Mouse (Mus musculus): ENCODE measurements at regions not wholly inside any gene's neighbourhood (a gene's known extent, or its start where the extent isn't known, plus 50 kb on each side); places are given as distances from the start of the nearest gene placed in this dataset.

DNA sequence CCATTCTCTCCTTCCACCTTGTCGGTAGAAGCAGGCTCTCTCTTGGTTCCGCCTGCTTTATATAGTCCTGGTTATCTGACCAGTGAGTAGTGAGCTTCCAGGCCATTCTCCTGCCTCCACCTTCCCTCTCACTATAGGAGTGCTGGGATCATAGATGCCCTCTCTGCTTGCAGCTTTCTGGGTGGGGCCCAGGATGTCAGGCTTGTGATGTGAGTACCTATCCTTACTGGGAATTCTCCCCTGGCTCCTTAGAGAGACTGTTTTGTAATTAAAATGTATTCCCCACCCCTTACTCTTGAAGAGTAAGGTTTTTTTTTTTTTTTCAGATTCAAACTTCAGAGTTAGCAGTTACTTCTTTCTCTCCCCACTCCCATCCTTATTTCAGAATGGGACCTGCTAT is 291.1 kb upstream of the Rtl1 start:
- TF ChIP-seq POLR2A (IDR thresholded peaks at IDR 0.05; ENCODE audit: extremely low read depth, insufficient read depth, low read length) (no peak), CTCF (IDR thresholded peaks at IDR 0.05; ENCODE audit: extremely low read depth, insufficient read depth, low read length) (no peak)

Measured in cortical plate, adult 2 months (tissue).